Comparison of ENCODE assay signal across 23 mouse cellular contexts in genomic region chr9:112078453-112078852, GRCm38 (mm10).
"Had no signal": no experiment of that assay in that cellular context is flagged by ENCODE, and none has a peak within 500 bp of the region (broad histone marks: within the 10 kb centered on the region; RNA-seq: fewer than 3 reads in every experiment).

No protein-coding gene starts in this region.

- H3K36me3 ChIP-seq: heart, embryonic 10.5 days; heart, embryonic 12.5 days; hindbrain, embryonic 10.5 days; intestine, embryonic 15.5 days; limb, embryonic 10.5 days; limb, embryonic 12.5 days had no signal

- H3K27me3 ChIP-seq: heart, embryonic 12.5 days; intestine, embryonic 15.5 days; limb, embryonic 12.5 days had no signal

- H3K9ac ChIP-seq: heart, embryonic 12.5 days; intestine, embryonic 15.5 days; limb, embryonic 12.5 days had no signal

- ATAC-seq: forebrain, embryonic 16.5 days; inflammation-experienced regulatory T-cells, adult 6 months; intestine, embryonic 15.5 days; intestine, postnatal 0 days had no signal

- H3K4me3 ChIP-seq: gastrocnemius, adult 2 months; heart, embryonic 10.5 days; heart, embryonic 12.5 days; hindbrain, embryonic 10.5 days; intestine, embryonic 15.5 days; left cerebral cortex, adult 2 months; limb, embryonic 10.5 days; limb, embryonic 12.5 days had no signal

- H3K27ac ChIP-seq: gastrocnemius, adult 2 months; heart, embryonic 10.5 days; hindbrain, embryonic 10.5 days; intestine, embryonic 15.5 days; left cerebral cortex, adult 2 months; limb, embryonic 10.5 days; limb, embryonic 12.5 days had no signal

- DNase-seq: gastrocnemius, adult 2 months; gastrocnemius, postnatal 10 days; gastrocnemius, postnatal 25 days; heart, adult 18-20 months; heart, postnatal 10 days; heart, postnatal 4 days; kidney, adult 18-20 months; kidney, adult 8-10 months; kidney, postnatal 10 days; kidney, postnatal 25 days; kidney, postnatal 4 days; liver had no signal

- H3K4me1 ChIP-seq: heart, embryonic 10.5 days; heart, embryonic 12.5 days; intestine, embryonic 15.5 days; limb, embryonic 12.5 days had no signal

- H3K4me2 ChIP-seq: heart, embryonic 12.5 days; intestine, embryonic 15.5 days; limb, embryonic 12.5 days; liver, embryonic 11.5 days had no signal

- H3K9me3 ChIP-seq: heart, embryonic 10.5 days; heart, embryonic 12.5 days; hindbrain, embryonic 10.5 days; intestine, embryonic 15.5 days; limb, embryonic 10.5 days; limb, embryonic 12.5 days had no signal
